Mouse (Mus musculus) liver, adult 2 months (tissue): ENCODE measurements around the gene Trabd2b.

Experiments used
- CTCF ChIP-seq: fragments of 200-500 bp; IDR thresholded peaks from 2 replicates; pipeline ENCODE4 v1.5.1; 2011; ENCODE audit warnings: low read depth, low read length, control low read depth
- POLR2A ChIP-seq: fragments of 200-500 bp; IDR thresholded peaks from 2 replicates; pipeline ENCODE4 v1.6.1; 2011; ENCODE audit warnings: low read length, control low read depth; ENCODE audit not compliant: insufficient read depth; ENCODE audit errors: extremely low read depth

DNA sequence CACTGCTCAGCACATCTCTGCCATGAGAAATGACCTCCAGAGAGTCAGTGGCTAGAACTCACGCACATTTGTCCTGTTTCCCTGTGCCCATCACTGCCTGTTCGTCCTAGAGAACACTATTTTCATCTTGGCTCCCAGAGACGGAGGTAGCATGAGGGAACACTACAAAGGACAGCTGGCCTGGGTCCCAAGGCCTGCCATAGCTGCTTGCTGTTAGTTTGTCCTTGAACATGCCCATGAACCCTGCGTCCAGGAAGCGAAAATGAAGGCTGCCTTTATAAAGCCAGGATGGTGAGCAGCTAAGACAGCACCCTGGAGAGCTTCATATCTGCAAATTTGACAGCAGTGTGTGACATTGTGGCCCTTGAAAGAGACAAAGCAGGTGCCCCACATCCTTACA lies 216.4 kb downstream of the Trabd2b start:
- TF ChIP-seq CTCF: no peak
- TF ChIP-seq POLR2A: no peak
